In genomic region chr13:41872161-41872562, GRCm38 (mm10) we compare ENCODE assay signal across 15 mouse cellular contexts. TPM values are rescaled to one million over a fixed set of nuclear protein-coding genes. Genes with fewer than 3 reads are reported as not detected.
A peak's percentile ranks its signal among the peaks of the same experiment; 100 is the strongest.
DNase-seq lines count a peak whose midpoint lies in the region; ATAC-seq and TF ChIP-seq lines count a peak whose summit lies in the region.
"Had no signal": no experiment of that assay in that cellular context is flagged by ENCODE, and none has a peak within 500 bp of the region (broad histone marks: within the 10 kb centered on the region; RNA-seq: fewer than 3 reads in every experiment).

No protein-coding gene starts in this region.

- TF ChIP-seq CTCF in kidney, postnatal 0 days (IDR thresholded peaks at IDR 0.05; ENCODE audit: low read depth): no peak

- H3K4me2 ChIP-seq in kidney, postnatal 0 days (ENCODE audit: low read length): peak overlapping the region; percentile 41
- H3K4me2 ChIP-seq: forebrain, embryonic 12.5 days; liver, embryonic 15.5 days; midbrain, embryonic 12.5 days had no signal

- no peak overlapping the region for H3K27ac ChIP-seq in kidney, postnatal 0 days
- no peak overlapping the region for H3K27ac ChIP-seq in limb, embryonic 10.5 days
- H3K27ac ChIP-seq: forebrain, embryonic 12.5 days; liver, embryonic 15.5 days; midbrain, embryonic 12.5 days had no signal

- no peaks in the 10 kb centered on the region for H3K9me3 ChIP-seq in kidney, postnatal 0 days (replicated peaks; ENCODE audit: low read length)
- no peaks in the 10 kb centered on the region for H3K9me3 ChIP-seq in limb, embryonic 10.5 days (replicated peaks)
- H3K9me3 ChIP-seq: forebrain, embryonic 12.5 days; liver, embryonic 15.5 days; midbrain, embryonic 12.5 days had no signal

- peak; percentile 87 for DNase-seq in heart, adult 11 months
- DNase-seq in heart, postnatal 36 days: no peak
- DNase-seq in kidney, postnatal 0 days (ENCODE audit: low spot score): peak; percentile 87
- DNase-seq in kidney, adult 18-20 months: no peak
- peak; percentile 54 for DNase-seq in embryo, embryonic 10 days (ENCODE audit: low spot score)
- DNase-seq in limb, embryonic 10.5 days (ENCODE audit: low spot score): peak; percentile 29
- no peak for DNase-seq in right cerebral cortex, postnatal 36 days (ENCODE audit: low spot score in 2 of 2)
- DNase-seq in layer of hippocampus, adult 18-20 months (ENCODE audit: low spot score in 2 of 2): no peak
- DNase-seq: adrenal gland, adult 8-10 months; right cerebral cortex, postnatal 25 days; thymus, postnatal 25 days had no signal

- intact Hi-C loops in heart, postnatal 36 days (cut with DNase I): no loop called here

- H3K9ac ChIP-seq in kidney, postnatal 0 days (ENCODE audit: low read depth, low read length): no peak overlapping the region
- H3K9ac ChIP-seq: forebrain, embryonic 12.5 days; liver, embryonic 15.5 days; midbrain, embryonic 12.5 days had no signal

- ATAC-seq in kidney, postnatal 0 days (replicated peaks; ENCODE audit: low FRiP score, low read depth): no peak

- H3K4me3 ChIP-seq in kidney, postnatal 0 days (replicated peaks; ENCODE audit: low read depth, low read length): no peak overlapping the region
- H3K4me3 ChIP-seq in limb, embryonic 10.5 days: no peak overlapping the region
- H3K4me3 ChIP-seq: forebrain, embryonic 12.5 days; liver, embryonic 15.5 days; midbrain, embryonic 12.5 days had no signal

- WGBS in kidney, postnatal 0 days: 7% methylated on average over 8 of the region's 8 CpGs
- WGBS in limb, embryonic 10.5 days: 17% methylated on average over 8 of the region's 8 CpGs

- peaks cover 9% of the 10 kb centered on the region; the same call in 1 of the 2 replicates for H3K4me1 ChIP-seq in kidney, postnatal 0 days (replicated peaks; ENCODE audit: insufficient read depth, low read length)
- peaks cover 18% of the 10 kb centered on the region for H3K4me1 ChIP-seq in limb, embryonic 10.5 days
- H3K4me1 ChIP-seq: liver, embryonic 15.5 days; midbrain, embryonic 12.5 days had no signal

- H3K27me3 ChIP-seq in kidney, postnatal 0 days (ENCODE audit: insufficient read depth, low read length): no peaks in the 10 kb centered on the region
- no peaks in the 10 kb centered on the region for H3K27me3 ChIP-seq in limb, embryonic 10.5 days (ENCODE audit: low read depth, poor library complexity, severe bottlenecking)
- H3K27me3 ChIP-seq: forebrain, embryonic 12.5 days; liver, embryonic 15.5 days; midbrain, embryonic 12.5 days had no signal

- H3K36me3 ChIP-seq in kidney, postnatal 0 days (ENCODE audit: insufficient read depth, low read length): no peaks in the 10 kb centered on the region
- no peaks in the 10 kb centered on the region for H3K36me3 ChIP-seq in limb, embryonic 10.5 days
- H3K36me3 ChIP-seq: forebrain, embryonic 12.5 days; liver, embryonic 15.5 days; midbrain, embryonic 12.5 days had no signal

RNA-seq across cellular contexts. Expression of gene Adtrp, which starts 24.7 kb away (rescaled TPM):
- total RNA-seq in heart, postnatal 36 days (2021): 1 to 10 TPM in 1 of 2 experiments, under 1 TPM in 1; 0.79 to 2.6 TPM
- 3.2 and 4.3 TPM in 2 replicates for polyA plus RNA-seq in kidney, postnatal 0 days (2015; fragmentation: Nextera tagmentation; extraction: Ambion mirVana)
- 0.26 TPM in 1 of 2 replicates, not detected in the other for polyA plus RNA-seq in limb, embryonic 10.5 days (2016; fragmentation: Nextera tagmentation; extraction: Ambion mirVana)
- under 1 TPM in 1 of 2 experiments, not detected in 1; 0.40 TPM for total RNA-seq in layer of hippocampus, adult 18-20 months (2021)
- total RNA-seq: hematopoietic stem cell, adult 5-6 weeks had no signal
- polyA plus RNA-seq: midbrain, embryonic 12.5 days had no signal

Comparison
In these comparisons a context has a peak if more than half of its experiments do, and no peak if none do; other contexts are left out.
1. DNase-seq: peak in heart, adult 11 months (single experiment), kidney, postnatal 0 days (single experiment), embryo, embryonic 10 days (single experiment) and limb, embryonic 10.5 days (single experiment); none in heart, postnatal 36 days (0 of 2), kidney, adult 18-20 months (single experiment), right cerebral cortex, postnatal 36 days (0 of 2) and layer of hippocampus, adult 18-20 months (0 of 2).